Mouse (Mus musculus) stomach, postnatal 0 days (tissue): ENCODE data around the gene Lactb. TPM values are rescaled to one million over a fixed set of nuclear protein-coding genes. Genes with fewer than 3 reads are reported as not detected.

Experiments
- ATAC-seq: fragments of 200-750 bp; cut with Nextera tagmentation; 2 replicates; pipeline ENCODE4 v1.8.0; 2017; ENCODE audit not compliant: low FRiP score, low TSS enrichment
- DNase-seq: peaks from one replicate; pipeline ENCODE4 v3.0.0-alpha.2; 2016; ENCODE audit warnings: low spot score
- H3K27ac ChIP-seq: fragments of 300-500 bp; sonication (generic); replicated peaks from 2 replicates; pipeline ENCODE4 v1.5.1; 2014; ENCODE audit warnings: mild to moderate bottlenecking, control low read depth
- H3K27me3 ChIP-seq: fragments of 300-500 bp; sonication (generic); 2 replicates; pipeline ENCODE4 v1.6.1; 2014; ENCODE audit warnings: low read length; ENCODE audit not compliant: control insufficient read depth, insufficient read depth
- H3K36me3 ChIP-seq: fragments of 300-500 bp; sonication (generic); 2 replicates; pipeline ENCODE4 v1.6.1; 2014; ENCODE audit warnings: low read length, mixed read lengths; ENCODE audit not compliant: control insufficient read depth, insufficient read depth
- H3K4me1 ChIP-seq: fragments of 300-500 bp; sonication (generic); replicated peaks from 2 replicates; pipeline ENCODE4 v1.6.1; 2014; ENCODE audit warnings: antibody characterized with exemption; ENCODE audit not compliant: control insufficient read depth, insufficient read depth
- H3K4me2 ChIP-seq: fragments of 300-500 bp; sonication (generic); replicated peaks from 2 replicates; pipeline ENCODE4 v1.6.1; 2014; ENCODE audit warnings: low read depth, mild to moderate bottlenecking, control low read depth, moderate library complexity
- H3K4me3 ChIP-seq: fragments of 300-500 bp; sonication (generic); 2 replicates; pipeline ENCODE4 v1.5.1; 2014; ENCODE audit warnings: low read depth, low read length, control low read depth
- H3K9ac ChIP-seq: fragments of 300-500 bp; sonication (generic); 2 replicates; pipeline ENCODE4 v1.6.1; 2014; ENCODE audit warnings: mild to moderate bottlenecking, low read length, control low read depth, mixed read lengths
- H3K9me3 ChIP-seq: fragments of 300-500 bp; sonication (generic); 2 replicates; pipeline ENCODE4 v1.6.1; 2016; ENCODE audit warnings: low read length; ENCODE audit not compliant: control insufficient read depth
- CTCF ChIP-seq: IDR thresholded peaks from 2 replicates; pipeline ENCODE4 v1.5.1; 2016; ENCODE audit warnings: antibody characterized with exemption, low read depth, mild to moderate bottlenecking, moderate library complexity
- EP300 ChIP-seq: optimal IDR thresholded peaks from 2 replicates; pipeline ENCODE3; 2016; ENCODE audit warnings: antibody characterized with exemption
- WGBS: fragments of 180-500 bp; shearing (Covaris S2); extraction: QIAGEN DNeasy Blood & Tissue Kit; methylation state at CpG from one replicate; pipeline ENCODE4 v1.1.7; 2014; 5-methylcytosine and 5-hydroxymethylcytosine counted together
- polyA plus RNA-seq: library from polyadenylated mRNA; unstranded; fragments of >200 nt; fragmentation: Nextera tagmentation; extraction: Ambion mirVana; gene quantifications from 2 replicates; pipeline ENCODE4 v1.2.1, GENCODE M21; 2015

Lactb gene
- polyA plus RNA-seq, 1 experiment from 2014 or later = 12.2 TPM

- no peaks in the 10 kb centered on the region for H3K36me3 ChIP-seq
- H3K9me3 ChIP-seq = no peaks in the 10 kb centered on the region
- peaks cover 4% of the 10 kb centered on the region; the same call in 1 of the 2 replicates for H3K4me1 ChIP-seq
- H3K4me2 ChIP-seq = no peak overlapping the region
- ATAC-seq (peak; percentile 72), DNase-seq (peak; percentile 30)
- H3K9ac ChIP-seq = no peak overlapping the region
- 13% methylated on average over 4 of the region's 4 CpGs for WGBS
- H3K27me3 ChIP-seq = no peaks in the 10 kb centered on the region
- H3K27ac ChIP-seq = no peak overlapping the region
- H3K4me3 ChIP-seq = no peak overlapping the region
- TF ChIP-seq CTCF (peak; percentile 92), EP300 (no peak)
Measured at GRCm38 (mm10) chr9:66938836-66939235, 36.4 kb downstream of the Lactb start.

GRCm38 (mm10) chr9:66937507-66937906, 37.8 kb downstream of the Lactb start:
- 0 out of 2 replicates have a peak overlapping the region, but pooled peaks have one; percentile 24 for H3K27ac ChIP-seq
- H3K9ac ChIP-seq = peak overlapping the region; percentile 2; the same call in 1 of the 2 replicates
- H3K4me3 ChIP-seq = no peak overlapping the region
- no peaks in the 10 kb centered on the region for H3K27me3 ChIP-seq
- WGBS = 29% methylated on average over 8 of the region's 8 CpGs
- H3K4me1 ChIP-seq = peaks cover 4% of the 10 kb centered on the region; the same call in 1 of the 2 replicates
- DNase-seq = peak; percentile 31
- H3K36me3 ChIP-seq = no peaks in the 10 kb centered on the region
- TF ChIP-seq CTCF (no peak), EP300 (no peak)
- no peak overlapping the region for H3K4me2 ChIP-seq
- no peaks in the 10 kb centered on the region for H3K9me3 ChIP-seq
- ATAC-seq = peak; percentile 56; the same call in 1 of the 2 replicates

GRCm38 (mm10) chr9:66933869-66934808, 41.1 kb downstream of the Lactb start:
- H3K4me1 ChIP-seq = peaks cover 4% of the 10 kb centered on the region; the same call in 1 of the 2 replicates
- no peak overlapping the region for H3K4me3 ChIP-seq
- no peak overlapping the region for H3K4me2 ChIP-seq
- peak overlapping the region; percentile 4; the same call in 1 of the 2 replicates for H3K27ac ChIP-seq
- H3K9ac ChIP-seq = no peak overlapping the region
- H3K36me3 ChIP-seq = no peaks in the 10 kb centered on the region
- ATAC-seq = no peak
- H3K27me3 ChIP-seq = no peaks in the 10 kb centered on the region
- TF ChIP-seq EP300 (no peak), CTCF (no peak)
- WGBS = 52% methylated on average over 19 of the region's 19 CpGs
- no peak for DNase-seq
- no peaks in the 10 kb centered on the region for H3K9me3 ChIP-seq

GRCm38 (mm10) chr9:66930351-66930750, 44.9 kb downstream of the Lactb start:
- H3K9me3 ChIP-seq = no peaks in the 10 kb centered on the region
- H3K4me2 ChIP-seq = no peak overlapping the region
- H3K27me3 ChIP-seq = no peaks in the 10 kb centered on the region
- no peak overlapping the region for H3K27ac ChIP-seq
- ATAC-seq (no peak), DNase-seq (no peak)
- H3K4me1 ChIP-seq = no peaks in the 10 kb centered on the region
- no peak overlapping the region for H3K4me3 ChIP-seq
- no peak for TF ChIP-seq CTCF
- no peak for TF ChIP-seq EP300
- WGBS = 59% methylated on average over 7 of the region's 7 CpGs
- H3K9ac ChIP-seq = no peak overlapping the region
- H3K36me3 ChIP-seq = no peaks in the 10 kb centered on the region

DNA sequence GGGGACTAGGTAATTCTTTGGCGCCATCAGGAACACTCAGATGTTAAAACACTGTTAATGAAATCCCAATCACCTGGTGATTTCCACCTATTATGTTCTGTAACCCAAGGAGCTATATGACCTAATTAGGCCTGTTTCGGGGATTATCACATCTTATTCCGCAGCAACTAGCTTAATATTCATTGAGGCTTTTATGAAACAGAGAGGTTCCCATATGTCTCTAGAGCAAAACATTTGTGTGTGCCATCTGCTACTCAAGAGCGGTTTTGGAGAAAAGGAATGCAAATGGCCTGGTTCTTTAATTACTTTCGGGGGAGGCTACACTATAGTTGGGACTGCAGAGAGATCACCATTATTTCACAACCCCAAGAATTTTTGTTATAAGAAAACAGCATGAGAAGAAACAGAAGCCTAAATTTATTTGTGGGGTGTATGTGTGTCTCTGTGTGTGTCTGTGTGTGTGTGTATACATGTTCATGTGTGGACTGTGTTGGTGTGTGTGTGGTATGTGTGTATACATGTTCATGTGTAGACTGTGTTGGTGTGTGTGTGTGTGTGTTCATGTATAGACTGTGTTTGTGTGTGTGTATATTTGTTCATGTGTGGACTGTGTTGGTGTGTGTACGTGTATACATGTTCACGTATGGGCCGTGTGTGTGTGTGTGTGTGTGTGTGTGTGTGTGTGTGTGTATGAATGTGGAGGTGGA, 47.4 kb downstream of the Lactb start:
- Histone ChIP-seq H3K4me3 (no peak overlapping the region), H3K9me3 (no peaks in the 10 kb centered on the region), H3K9ac (no peak overlapping the region), H3K27ac (no peak overlapping the region), H3K36me3 (no peaks in the 10 kb centered on the region), H3K27me3 (no peaks in the 10 kb centered on the region), H3K4me1 (no peaks in the 10 kb centered on the region), H3K4me2 (no peak overlapping the region)
- no peak for ATAC-seq
- TF ChIP-seq CTCF (no peak), EP300 (no peak)
- 92% methylated on average over 8 of the region's 8 CpGs for WGBS
- no peak for DNase-seq
